Mouse (Mus musculus) left cerebral cortex, adult 11 months (tissue): ENCODE results near the gene Zfp36l1.

Source experiments
- DNase-seq: peaks from one replicate; pipeline ENCODE4 v3.0.0; 2022; ENCODE audit warnings: low spot score

Zfp36l1 gene

GRCm38 (mm10) chr12:80130558-80131358, 17.9 kb upstream of the Zfp36l1 start:
- no peak for DNase-seq

- no peak for DNase-seq
These were observed 16.7 kb upstream of the Zfp36l1 start for GRCm38 (mm10) chr12:80129531-80129930.

- DNase-seq = no peak
These were observed 14.5 kb upstream of the Zfp36l1 start for GRCm38 (mm10) chr12:80127191-80127762.

GRCm38 (mm10) chr12:80125316-80125715, 12.5 kb upstream of the Zfp36l1 start:
- no peak for DNase-seq

- no peak for DNase-seq
These were observed 11.9 kb upstream of the Zfp36l1 start for GRCm38 (mm10) chr12:80124756-80125155.

- no peak for DNase-seq
These were observed 11.4 kb upstream of the Zfp36l1 start for GRCm38 (mm10) chr12:80124211-80124610.

GRCm38 (mm10) chr12:80123227-80123803, 10.5 kb upstream of the Zfp36l1 start:
- no peak for DNase-seq

- DNase-seq = no peak
These were observed 8.6 kb upstream of the Zfp36l1 start for GRCm38 (mm10) chr12:80121438-80121837.

GRCm38 (mm10) chr12:80118588-80118987, 5.8 kb upstream of the Zfp36l1 start:
- DNase-seq = no peak

- no peak for DNase-seq
These were observed 3.6 kb upstream of the Zfp36l1 start for GRCm38 (mm10) chr12:80116206-80117112.

GRCm38 (mm10) chr12:80115863-80116194, 3.0 kb upstream of the Zfp36l1 start:
- no peak for DNase-seq

- no peak for DNase-seq
These were observed 2.5 kb upstream of the Zfp36l1 start for GRCm38 (mm10) chr12:80115142-80115862.

GRCm38 (mm10) chr12:80114892-80115141, 2.0 kb upstream of the Zfp36l1 start:
- no peak for DNase-seq

GRCm38 (mm10) chr12:80114031-80114891, 1.4 kb upstream of the Zfp36l1 start:
- DNase-seq = no peak

GRCm38 (mm10) chr12:80113586-80114021, 791 bp upstream of the Zfp36l1 start:
- no peak for DNase-seq

GRCm38 (mm10) chr12:80112071-80112660, 647 bp downstream of the Zfp36l1 start:
- DNase-seq = no peak

GRCm38 (mm10) chr12:80111131-80112070, 1.4 kb downstream of the Zfp36l1 start:
- DNase-seq = no peak

GRCm38 (mm10) chr12:80110546-80110870, 2.3 kb downstream of the Zfp36l1 start:
- no peak for DNase-seq

GRCm38 (mm10) chr12:80109753-80110545, 2.9 kb downstream of the Zfp36l1 start:
- DNase-seq = no peak
